Mouse (Mus musculus): Measurements from ENCODE around the gene Dop1a. TPM values are rescaled to one million over a fixed set of nuclear protein-coding genes. Genes with fewer than 3 reads are reported as not detected.

The Dop1a gene
- polyA plus RNA-seq, 1 experiment from 2014 or later, result 12.5 TPM

DNA sequence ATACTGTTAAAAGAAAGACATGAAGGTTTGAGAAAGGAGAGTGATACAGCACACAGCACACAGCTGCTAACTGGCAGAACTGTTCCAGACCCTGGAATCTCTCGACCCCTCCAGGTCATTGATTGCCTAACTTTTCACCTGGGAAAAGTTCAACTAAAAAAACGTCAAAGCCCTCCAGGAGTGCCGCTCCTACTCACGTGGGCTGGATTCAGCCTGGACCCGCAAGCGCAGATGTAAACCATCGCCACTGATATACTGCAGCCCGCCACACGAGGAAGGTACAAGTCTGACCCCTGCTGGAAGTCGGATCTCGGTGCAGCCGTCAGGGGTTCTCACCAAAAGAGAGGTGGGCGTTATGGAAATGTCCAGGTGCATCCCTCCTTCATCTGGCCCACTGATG lies 15.3 kb upstream of the Dop1a start:
- ATAC-seq (peak; percentile 72), DNase-seq (ENCODE audit: low spot score) (peak; percentile 72)
- no peak for TF ChIP-seq EP300 (IDR thresholded peaks at IDR 0.05)
- peak; percentile 90 for TF ChIP-seq CTCF (IDR thresholded peaks at IDR 0.05)
- Histone ChIP-seq H3K4me1 (ENCODE audit: insufficient read depth, low read depth, low read length) (no peaks in the 10 kb centered on the region), H3K9ac (replicated peaks; ENCODE audit: low read depth) (no peak overlapping the region), H3K4me3 (ENCODE audit: low read depth, low read length) (no peak overlapping the region), H3K36me3 (ENCODE audit: insufficient read depth, low read length) (no peaks in the 10 kb centered on the region), H3K9me3 (ENCODE audit: low read length) (no peaks in the 10 kb centered on the region), H3K27ac (ENCODE audit: low read length) (no peak overlapping the region), H3K4me2 (replicated peaks; ENCODE audit: low read depth, low read length) (peak overlapping the region; percentile 36; the same call in 1 of the 2 replicates), H3K27me3 (replicated peaks; ENCODE audit: insufficient read depth, low read length) (no peaks in the 10 kb centered on the region)
- WGBS, result 0% methylated on average over 13 of the region's 13 CpGs

DNA sequence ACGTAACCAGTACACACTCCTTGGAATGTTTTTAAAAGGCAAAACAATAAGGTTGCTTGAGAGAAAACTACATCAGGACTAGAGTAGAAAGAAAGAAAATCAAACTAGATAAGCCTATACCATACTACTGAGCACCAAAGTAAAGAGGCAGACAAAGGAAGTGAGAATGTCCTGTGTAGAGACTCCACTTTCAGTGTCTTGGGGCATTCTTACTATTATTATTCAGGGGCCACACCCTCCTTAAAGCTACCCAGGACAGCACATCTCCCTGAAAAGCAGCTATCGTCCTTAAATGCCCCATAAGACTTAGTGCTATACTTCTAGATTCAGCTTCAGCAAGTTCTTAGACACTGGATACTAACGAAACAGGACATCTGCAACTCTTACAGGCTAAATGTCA lies 13.3 kb upstream of the Dop1a start:
- DNase-seq (ENCODE audit: low spot score) (no peak), ATAC-seq (no peak)
- no peak overlapping the region for H3K4me2 ChIP-seq (replicated peaks; ENCODE audit: low read depth, low read length)
- no peak overlapping the region for H3K27ac ChIP-seq (ENCODE audit: low read length)
- no peaks in the 10 kb centered on the region for H3K36me3 ChIP-seq (ENCODE audit: insufficient read depth, low read length)
- H3K9me3 ChIP-seq (ENCODE audit: low read length), result no peaks in the 10 kb centered on the region
- no peak overlapping the region for H3K4me3 ChIP-seq (ENCODE audit: low read depth, low read length)
- no peak overlapping the region for H3K9ac ChIP-seq (replicated peaks; ENCODE audit: low read depth)
- no peaks in the 10 kb centered on the region for H3K4me1 ChIP-seq (ENCODE audit: insufficient read depth, low read depth, low read length)
- H3K27me3 ChIP-seq (replicated peaks; ENCODE audit: insufficient read depth, low read length), result no peaks in the 10 kb centered on the region
- TF ChIP-seq CTCF (IDR thresholded peaks at IDR 0.05) (no peak), EP300 (IDR thresholded peaks at IDR 0.05) (no peak)
- WGBS, result 65% methylated on average over 3 of the region's 3 CpGs

DNA sequence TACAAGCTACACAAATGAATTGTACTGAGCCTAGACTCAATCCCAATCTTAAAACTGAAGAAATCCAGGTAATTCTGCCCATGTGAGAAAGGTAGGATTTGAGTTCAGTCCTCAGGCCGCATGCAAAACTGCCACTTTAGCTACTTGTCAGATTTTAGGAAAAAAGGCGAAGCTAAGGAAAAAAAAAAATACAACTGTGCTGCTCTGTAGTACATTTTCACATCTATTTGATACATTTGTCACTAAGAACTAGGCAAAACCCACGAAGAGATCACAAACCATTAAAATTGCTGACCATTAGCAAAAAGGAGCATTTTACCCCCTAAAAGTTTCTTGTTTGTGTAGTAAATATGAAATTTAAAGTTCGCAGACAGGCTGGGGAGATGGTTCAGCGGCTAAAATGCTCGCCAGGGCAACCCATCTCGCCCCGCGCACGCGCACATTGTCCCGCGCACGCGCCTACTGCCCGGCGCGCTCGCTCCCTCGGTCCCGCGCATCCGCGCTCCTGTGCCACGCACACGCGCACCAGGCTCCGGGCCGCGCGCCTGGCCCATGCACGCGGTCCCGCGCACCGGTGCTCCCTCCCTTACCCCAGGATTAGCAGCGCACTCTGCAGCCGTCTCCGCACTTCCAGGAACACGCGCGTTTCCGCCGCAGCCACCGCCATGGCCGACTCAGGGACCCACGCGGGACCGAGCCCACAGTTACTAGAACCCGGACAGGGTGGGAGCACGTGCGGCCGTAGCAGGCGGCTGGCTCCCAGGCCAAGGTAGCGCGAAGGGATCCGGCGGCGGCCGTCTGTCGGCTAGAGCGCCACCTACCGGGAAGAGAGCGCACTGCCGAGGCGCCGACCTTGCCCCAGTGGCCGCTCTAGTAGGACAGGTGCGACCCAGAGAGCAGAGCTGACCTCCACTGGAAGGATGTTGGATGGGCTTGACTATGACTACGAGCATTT lies 2.5 kb upstream of the Dop1a start, which contains the start of gene Ube2cbp:
Gene Ube2cbp (minus strand): TSS at position 800 of the 955 bp plus-strand sequence.
- Histone ChIP-seq H3K27me3 (replicated peaks; ENCODE audit: insufficient read depth, low read length) (no peaks in the 10 kb centered on the region), H3K4me2 (replicated peaks; ENCODE audit: low read depth, low read length) (peak within 1 kb of the TSS; percentile 92), H3K36me3 (ENCODE audit: insufficient read depth, low read length) (no peaks in the 10 kb centered on the region), H3K4me1 (ENCODE audit: insufficient read depth, low read depth, low read length) (no peaks in the 10 kb centered on the region), H3K4me3 (ENCODE audit: low read depth, low read length) (peak within 1 kb of the TSS; percentile 65), H3K9ac (replicated peaks; ENCODE audit: low read depth) (peak within 1 kb of the TSS; percentile 44; the same call in 1 of the 2 replicates), H3K27ac (ENCODE audit: low read length) (no peak within 1 kb of the TSS), H3K9me3 (ENCODE audit: low read length) (no peaks in the 10 kb centered on the region)
- peak; percentile 79 for DNase-seq (ENCODE audit: low spot score)
- WGBS, result under 1% methylated on average over 70 of the region's 70 CpGs
- peak; percentile 80 for ATAC-seq
- TF ChIP-seq CTCF (IDR thresholded peaks at IDR 0.05), result peak; percentile 93
- TF ChIP-seq EP300 (IDR thresholded peaks at IDR 0.05), result no peak

DNA sequence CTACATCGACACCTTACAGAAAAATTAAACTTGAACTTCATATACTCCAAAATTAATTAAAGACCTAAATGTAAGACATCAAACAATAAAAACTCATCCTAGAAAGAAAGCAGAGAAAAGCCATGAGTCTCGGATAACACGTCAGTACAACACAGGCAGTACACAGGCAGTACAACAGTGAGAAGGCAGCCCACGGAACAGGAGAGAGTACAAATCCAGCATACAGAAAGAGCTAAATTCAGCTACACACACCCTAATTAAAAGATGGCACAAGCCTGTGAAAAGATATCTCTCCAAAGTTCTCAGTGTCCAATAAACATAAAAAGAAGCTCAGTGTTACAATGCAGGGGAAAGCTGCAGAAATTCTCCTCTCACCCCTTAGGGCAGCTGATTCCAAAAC lies 9.0 kb downstream of the Dop1a start:
- H3K4me1 ChIP-seq (ENCODE audit: insufficient read depth, low read depth, low read length), result peaks cover 3% of the 10 kb centered on the region; the same call in 1 of the 2 replicates
- no peak overlapping the region for H3K27ac ChIP-seq (ENCODE audit: low read length)
- no peaks in the 10 kb centered on the region for H3K9me3 ChIP-seq (ENCODE audit: low read length)
- H3K4me2 ChIP-seq (replicated peaks; ENCODE audit: low read depth, low read length), result no peak overlapping the region
- 96% methylated on average over 4 of the region's 4 CpGs for WGBS
- H3K27me3 ChIP-seq (replicated peaks; ENCODE audit: insufficient read depth, low read length), result no peaks in the 10 kb centered on the region
- DNase-seq (ENCODE audit: low spot score), result no peak
- H3K4me3 ChIP-seq (ENCODE audit: low read depth, low read length), result no peak overlapping the region
- ATAC-seq, result no peak
- no peak overlapping the region for H3K9ac ChIP-seq (replicated peaks; ENCODE audit: low read depth)
- TF ChIP-seq CTCF (IDR thresholded peaks at IDR 0.05), result no peak
- H3K36me3 ChIP-seq (ENCODE audit: insufficient read depth, low read length), result no peaks in the 10 kb centered on the region

DNA sequence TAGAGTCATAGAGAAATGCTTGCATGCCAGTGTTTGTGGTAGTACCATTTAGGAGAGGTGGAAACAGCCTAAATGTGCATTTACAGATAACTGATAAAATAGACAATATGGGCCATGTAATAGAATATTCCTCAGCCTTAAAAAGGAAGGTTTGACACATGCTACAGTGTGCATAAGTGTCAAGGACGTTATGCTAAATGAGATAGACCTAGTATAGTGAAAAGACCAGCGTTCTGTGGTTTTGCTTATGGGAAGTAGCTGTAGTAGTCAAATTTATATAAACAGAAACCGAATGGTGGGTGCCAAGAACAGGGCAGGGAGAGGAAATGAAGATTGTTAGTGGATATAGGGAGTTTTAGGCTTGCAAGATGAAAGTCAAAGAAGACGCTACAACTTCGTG lies 9.8 kb downstream of the Dop1a start:
- H3K9ac ChIP-seq (replicated peaks; ENCODE audit: low read depth), result no peak overlapping the region
- H3K9me3 ChIP-seq (ENCODE audit: low read length), result no peaks in the 10 kb centered on the region
- TF ChIP-seq CTCF (IDR thresholded peaks at IDR 0.05) (no peak), EP300 (IDR thresholded peaks at IDR 0.05) (no peak)
- H3K27me3 ChIP-seq (replicated peaks; ENCODE audit: insufficient read depth, low read length), result no peaks in the 10 kb centered on the region
- H3K27ac ChIP-seq (ENCODE audit: low read length), result no peak overlapping the region
- no peak overlapping the region for H3K4me3 ChIP-seq (ENCODE audit: low read depth, low read length)
- no peak overlapping the region for H3K4me2 ChIP-seq (replicated peaks; ENCODE audit: low read depth, low read length)
- no peak for DNase-seq (ENCODE audit: low spot score)
- 37% methylated on average over 5 of the region's 5 CpGs for WGBS
- ATAC-seq, result no peak
- peaks cover 3% of the 10 kb centered on the region; the same call in 1 of the 2 replicates for H3K4me1 ChIP-seq (ENCODE audit: insufficient read depth, low read depth, low read length)
- H3K36me3 ChIP-seq (ENCODE audit: insufficient read depth, low read length), result no peaks in the 10 kb centered on the region

DNA sequence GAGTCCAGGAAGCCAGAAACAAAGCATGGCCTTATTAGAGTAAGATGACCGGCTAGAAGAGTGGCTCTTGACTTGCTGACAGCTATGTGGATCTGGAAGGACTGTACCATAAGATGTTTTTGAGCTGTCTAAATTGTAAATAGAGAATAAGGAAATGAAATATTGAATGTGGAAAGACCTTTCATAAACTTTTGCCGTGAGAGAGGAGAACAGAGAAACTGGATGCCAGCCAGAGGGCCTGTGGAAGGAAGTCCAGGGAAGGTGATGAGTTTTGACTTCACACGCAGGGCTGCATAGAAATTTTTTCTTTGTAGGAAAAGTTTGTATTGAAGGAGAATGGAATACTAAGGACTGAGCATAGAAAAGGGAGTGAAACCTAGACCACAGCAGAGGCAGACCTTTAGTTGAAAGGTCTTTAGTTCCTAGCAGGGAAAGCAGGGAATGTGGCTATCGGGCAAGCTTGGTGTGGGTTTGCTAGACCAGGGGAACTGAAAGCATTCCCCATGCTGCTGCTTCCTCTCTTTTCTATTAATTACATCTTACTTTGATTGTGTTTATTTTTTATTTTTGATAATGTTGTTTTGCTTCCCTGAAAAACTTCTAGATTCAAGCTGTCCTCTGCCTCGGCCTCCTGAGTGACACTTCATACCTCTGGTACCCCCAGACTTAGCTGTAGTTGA lies 11.6 kb downstream of the Dop1a start:
- Histone ChIP-seq H3K4me1 (ENCODE audit: insufficient read depth, low read depth, low read length) (peaks cover 3% of the 10 kb centered on the region; the same call in 1 of the 2 replicates), H3K27ac (ENCODE audit: low read length) (no peak overlapping the region), H3K4me2 (replicated peaks; ENCODE audit: low read depth, low read length) (no peak overlapping the region), H3K27me3 (replicated peaks; ENCODE audit: insufficient read depth, low read length) (no peaks in the 10 kb centered on the region), H3K9ac (replicated peaks; ENCODE audit: low read depth) (no peak overlapping the region), H3K9me3 (ENCODE audit: low read length) (no peaks in the 10 kb centered on the region), H3K4me3 (ENCODE audit: low read depth, low read length) (no peak overlapping the region), H3K36me3 (ENCODE audit: insufficient read depth, low read length) (no peaks in the 10 kb centered on the region)
- no peak for TF ChIP-seq EP300 (IDR thresholded peaks at IDR 0.05)
- no peak for ATAC-seq
- WGBS, result 46% methylated on average over 5 of the region's 5 CpGs
- peak; percentile 21 for DNase-seq (ENCODE audit: low spot score)

Measured in lung, postnatal 0 days (tissue).